Mouse (Mus musculus) testis, adult 2 months (tissue): ENCODE results near the gene Gse1. TPM values are rescaled to one million over a fixed set of nuclear protein-coding genes. Genes with fewer than 3 reads are reported as not detected.

ENCODE experiments used
- H3K27ac ChIP-seq: fragments of 200-500 bp; 2 replicates; pipeline ENCODE4 v1.5.1; 2012; ENCODE audit warnings: low read depth, low read length; ENCODE audit not compliant: control insufficient read depth, insufficient read depth
- H3K27me3 ChIP-seq: fragments of 200-500 bp; 2 replicates; pipeline ENCODE4 v1.6.1; 2012; ENCODE audit warnings: mild to moderate bottlenecking, low read length, moderate library complexity; ENCODE audit not compliant: control insufficient read depth, insufficient read depth
- H3K36me3 ChIP-seq: fragments of 200-500 bp; 2 replicates; pipeline ENCODE4 v1.6.1; 2012; ENCODE audit warnings: mild to moderate bottlenecking, low read length; ENCODE audit not compliant: control insufficient read depth, insufficient read depth
- H3K4me1 ChIP-seq: fragments of 200-500 bp; 2 replicates; pipeline ENCODE4 v1.6.1; 2012; ENCODE audit warnings: low read length; ENCODE audit not compliant: control insufficient read depth, insufficient read depth
- H3K4me3 ChIP-seq: fragments of 200-500 bp; 2 replicates; pipeline ENCODE4 v1.5.1; 2012; ENCODE audit warnings: low read depth, mild to moderate bottlenecking, low read length, moderate library complexity, mixed read lengths; ENCODE audit not compliant: control insufficient read depth
- CTCF ChIP-seq: fragments of 200-500 bp; IDR thresholded peaks from 2 replicates; pipeline ENCODE4 v1.5.1; 2012; ENCODE audit warnings: low read depth, mild to moderate bottlenecking, inconsistent platforms, low read length, moderate library complexity; ENCODE audit not compliant: control insufficient read depth, insufficient read depth, insufficient replicate concordance
- POLR2A ChIP-seq: fragments of 200-500 bp; IDR thresholded peaks from 2 replicates; pipeline ENCODE4 v1.6.1; 2012; ENCODE audit warnings: low read depth, mild to moderate bottlenecking, inconsistent platforms, low read length, moderate library complexity; ENCODE audit not compliant: control insufficient read depth
- polyA plus RNA-seq: library from polyadenylated mRNA; depleted of rRNA; stranded (reverse); fragments of >200 nt; gene quantifications from 2 replicates; pipeline ENCODE4 v1.2.3, GENCODE M21; 2012; rRNA removed

Gene Gse1
- polyA plus RNA-seq, 1 experiment = 4.0 TPM

DNA sequence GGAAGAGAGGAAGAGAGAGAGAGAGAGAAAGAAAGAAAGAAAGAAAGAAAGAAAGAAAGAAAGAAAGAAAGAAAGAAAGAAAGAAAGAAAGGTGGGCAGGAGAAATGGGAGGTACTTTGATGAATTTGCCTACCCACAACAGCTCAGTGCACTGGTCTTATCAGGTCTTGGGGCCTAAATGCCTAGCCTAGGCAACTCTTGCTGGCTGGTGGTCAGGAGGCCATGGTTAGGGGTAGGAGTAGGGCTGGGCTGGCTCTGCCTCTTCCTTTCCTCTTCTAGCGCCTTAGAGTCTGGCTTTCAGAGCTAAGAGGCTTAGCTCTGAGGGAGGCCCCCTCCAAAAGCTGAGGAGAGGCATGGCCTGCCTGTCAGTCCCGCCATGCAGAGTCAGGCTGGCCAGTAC lies 395.4 kb downstream of the Gse1 start:
- H3K4me1 ChIP-seq = peaks cover 7% of the 10 kb centered on the region
- H3K4me3 ChIP-seq = peak overlapping the region; percentile 25; the same call in 1 of the 2 replicates
- H3K36me3 ChIP-seq = no peaks in the 10 kb centered on the region
- H3K27ac ChIP-seq = no peak overlapping the region
- no peaks in the 10 kb centered on the region for H3K27me3 ChIP-seq
- TF ChIP-seq POLR2A (no peak), CTCF (no peak)

DNA sequence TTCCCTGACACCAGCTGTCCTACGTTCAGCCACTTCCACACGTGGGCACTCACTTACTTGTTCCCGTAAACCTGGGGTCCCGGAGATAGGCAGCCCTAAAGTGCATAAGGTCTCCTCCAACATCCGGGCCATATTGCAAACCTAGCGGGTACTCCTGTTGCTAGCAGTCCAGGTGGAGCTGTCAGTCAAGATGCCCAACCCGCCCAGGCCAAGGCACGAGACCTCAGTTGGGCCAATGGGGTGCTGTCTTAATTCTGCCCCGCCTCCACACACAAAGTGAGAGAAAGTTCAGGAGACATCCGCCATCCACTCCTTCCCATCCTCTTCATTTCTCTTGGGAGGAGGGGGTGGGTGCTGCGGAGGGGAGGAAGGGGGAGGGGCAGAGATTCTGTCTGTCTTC lies 398.2 kb downstream of the Gse1 start:
- TF ChIP-seq POLR2A (no peak), CTCF (no peak)
- Histone ChIP-seq H3K27me3 (no peaks in the 10 kb centered on the region), H3K36me3 (no peaks in the 10 kb centered on the region), H3K4me1 (peaks cover 7% of the 10 kb centered on the region), H3K4me3 (peak overlapping the region; percentile 61), H3K27ac (no peak overlapping the region)

DNA sequence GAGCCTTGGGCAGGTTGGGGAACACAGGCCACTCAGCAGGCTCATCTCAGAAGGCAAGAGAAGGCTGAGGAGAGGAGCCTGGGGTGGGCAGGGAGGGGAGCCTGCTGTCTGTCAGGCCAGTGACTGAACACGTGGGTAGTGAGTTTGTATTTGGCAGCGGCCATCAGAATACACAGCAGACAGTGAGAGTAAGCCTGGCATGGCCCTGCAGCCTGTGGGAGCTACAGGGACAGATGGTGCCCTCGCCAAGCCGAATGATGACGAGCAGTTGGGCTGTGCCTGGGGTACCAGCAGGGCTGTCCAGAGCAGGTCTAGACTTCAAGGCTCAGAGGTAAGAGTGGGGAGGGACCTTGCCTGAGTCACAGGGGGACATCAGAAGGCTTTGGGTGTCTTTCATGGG lies 399.0 kb downstream of the Gse1 start:
- H3K27me3 ChIP-seq = no peaks in the 10 kb centered on the region
- H3K36me3 ChIP-seq = no peaks in the 10 kb centered on the region
- TF ChIP-seq POLR2A (no peak), CTCF (no peak)
- H3K4me3 ChIP-seq = peak overlapping the region; percentile 73
- H3K4me1 ChIP-seq = peaks cover 7% of the 10 kb centered on the region
- no peak overlapping the region for H3K27ac ChIP-seq

DNA sequence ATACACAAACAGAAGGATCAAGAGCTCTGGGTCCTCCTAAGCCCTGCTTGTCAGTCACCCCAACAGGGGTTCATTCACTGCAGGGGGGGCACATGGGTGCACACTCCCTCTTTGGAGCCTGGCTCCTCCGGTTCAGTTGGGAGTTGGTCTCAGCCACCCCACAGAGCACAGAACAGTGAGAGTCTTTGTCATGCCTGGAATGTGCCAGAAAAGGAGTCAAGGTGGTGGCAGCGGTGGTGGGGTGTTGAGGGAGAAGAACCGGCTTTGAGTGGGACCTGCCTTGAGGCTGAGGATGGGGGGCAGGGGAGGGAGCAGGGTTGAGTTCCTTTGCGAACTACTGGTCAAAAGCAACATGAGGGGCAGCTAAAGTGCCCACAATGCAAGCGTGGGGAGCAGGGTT lies 401.8 kb downstream of the Gse1 start:
- TF ChIP-seq POLR2A (no peak), CTCF (no peak)
- H3K4me3 ChIP-seq = peak overlapping the region; percentile 51
- peaks cover 11% of the 10 kb centered on the region for H3K4me1 ChIP-seq
- H3K27ac ChIP-seq = no peak overlapping the region
- no peaks in the 10 kb centered on the region for H3K36me3 ChIP-seq
- H3K27me3 ChIP-seq = no peaks in the 10 kb centered on the region

DNA sequence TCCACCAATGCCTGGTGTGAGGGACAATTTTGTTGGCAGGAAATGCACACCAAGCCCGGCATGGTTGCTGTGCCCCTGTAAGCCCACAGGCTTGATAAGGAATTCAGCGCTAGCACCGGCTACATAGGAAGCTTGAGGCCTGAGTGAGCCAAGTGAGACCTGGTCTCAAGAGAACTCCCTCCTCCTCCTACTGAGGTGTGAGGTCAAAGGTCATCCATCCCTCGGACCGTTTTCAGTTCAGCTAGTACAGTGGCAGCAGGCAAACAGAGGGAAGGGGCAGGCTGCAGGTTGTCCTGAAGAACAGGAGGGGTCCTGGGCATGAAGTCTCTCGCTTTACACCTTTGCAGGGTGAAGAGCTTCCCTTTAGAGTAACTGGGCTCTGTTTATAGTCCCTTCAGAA lies 402.6 kb downstream of the Gse1 start:
- Histone ChIP-seq H3K4me3 (peak overlapping the region; percentile 1; the same call in 1 of the 2 replicates), H3K27me3 (no peaks in the 10 kb centered on the region), H3K27ac (no peak overlapping the region), H3K4me1 (peaks cover 11% of the 10 kb centered on the region), H3K36me3 (no peaks in the 10 kb centered on the region)
- TF ChIP-seq CTCF (no peak), POLR2A (no peak)

Other genes starting within 250 kb of the Gse1 start
- gene Crispld2, start 236.0 kb upstream of the Gse1 start, polyA plus RNA-seq = 5.0 and 6.2 TPM in 2 replicates
- 31.6 and 32.8 TPM in 2 replicates for gene Zdhhc7, start 127.0 kb upstream of the Gse1 start, polyA plus RNA-seq
- 19.8 and 24.8 TPM in 2 replicates for gene 6430548M08Rik, start 114.3 kb upstream of the Gse1 start, polyA plus RNA-seq
- gene Fam92b, start 51.0 kb upstream of the Gse1 start, polyA plus RNA-seq = 10.1 and 10.9 TPM in 2 replicates